Mouse (Mus musculus): Measurements from ENCODE around the gene Lsm7.
"Not testable (repeated sequence)": the region's sequence is repeated elsewhere in the genome, so short reads cannot be mapped to it uniquely, and the experiment has no call there.

The Lsm7 gene

DNA sequence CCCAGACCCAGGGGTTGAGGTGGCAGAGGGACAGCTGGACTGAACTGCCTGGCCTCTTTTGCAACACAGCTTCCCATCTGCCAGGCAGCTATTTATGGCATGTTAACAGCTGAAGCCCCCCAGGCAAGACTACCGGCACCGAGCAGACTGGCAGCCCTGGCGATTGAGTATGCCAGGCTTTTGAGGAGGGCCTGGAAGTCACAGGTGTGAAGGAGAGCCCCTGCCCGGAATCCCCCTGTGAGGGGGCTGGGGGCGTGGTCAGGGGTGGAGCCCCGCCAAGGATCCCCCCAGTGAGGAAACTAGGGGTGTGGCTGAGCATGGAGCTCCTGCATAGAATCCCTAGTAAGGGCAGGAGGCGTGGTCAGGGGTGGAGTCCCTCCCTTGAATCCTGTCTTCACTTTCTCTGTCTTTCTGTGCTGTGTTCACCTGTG lies 18.0 kb downstream of the Lsm7 start:
- no peak for DNase-seq (ENCODE audit: low spot score in 2 of 2)

DNA sequence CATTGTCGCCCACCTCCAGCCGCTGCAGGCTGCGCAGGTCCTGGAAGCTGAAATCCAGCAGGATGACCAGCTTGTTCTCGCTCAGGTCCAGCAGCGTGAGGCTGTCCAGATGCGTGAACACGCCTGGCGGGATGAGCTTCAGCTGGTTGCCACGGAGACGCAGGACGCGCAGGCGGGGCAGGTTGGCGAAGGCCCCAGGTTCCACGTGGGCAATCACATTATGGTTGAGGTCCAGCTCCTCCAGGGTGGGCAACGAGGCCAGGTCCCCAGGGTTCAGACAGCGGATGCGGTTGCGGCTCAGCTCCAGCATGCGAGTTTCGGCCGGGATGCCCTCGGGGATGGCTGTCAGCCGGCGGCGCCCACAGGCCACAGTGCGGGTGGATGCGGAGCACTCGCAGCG lies 19.4 kb downstream of the Lsm7 start:
- no peak for DNase-seq (ENCODE audit: low spot score in 2 of 2)

DNA sequence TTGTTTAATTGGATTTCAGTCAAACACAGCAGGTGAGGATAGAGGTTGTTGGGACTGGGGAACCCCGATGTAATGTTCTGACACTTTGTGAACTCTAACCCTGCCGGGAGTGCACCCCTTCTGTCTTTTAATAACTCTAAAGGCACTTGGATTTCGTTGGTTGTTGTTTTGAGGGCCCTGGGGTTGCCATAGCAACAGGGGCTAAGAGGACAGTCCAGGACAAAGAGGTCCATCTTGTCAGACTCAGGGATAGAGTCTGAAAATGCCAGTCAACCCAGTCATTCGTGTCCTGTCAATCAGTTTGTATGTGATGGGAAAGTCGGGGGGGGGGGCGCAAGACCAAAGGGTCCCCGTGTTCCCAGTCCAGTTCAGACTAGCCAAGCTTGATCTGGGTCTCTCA lies 22.2 kb downstream of the Lsm7 start:
- no peak for DNase-seq (ENCODE audit: low spot score in 2 of 2)

DNA sequence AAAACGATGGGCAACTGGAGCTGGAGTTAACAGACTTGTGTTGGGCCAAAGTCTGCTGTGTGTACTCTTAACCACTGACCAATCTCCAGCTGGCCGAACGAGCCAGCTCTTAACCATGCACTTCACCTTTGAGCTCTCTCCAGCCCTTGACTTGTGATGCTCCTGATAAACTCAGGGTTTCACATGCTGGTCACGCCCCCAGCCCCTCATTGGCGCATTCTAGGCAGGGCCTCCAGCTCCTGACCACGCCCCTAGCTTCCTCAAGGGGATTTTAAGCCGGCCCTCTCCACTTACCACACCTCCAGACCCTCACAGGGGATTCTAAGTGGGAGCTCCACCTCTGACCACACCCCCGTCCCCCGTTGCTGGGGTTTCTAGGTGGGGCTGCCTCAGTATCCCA lies 23.9 kb downstream of the Lsm7 start:
- no peak for DNase-seq (ENCODE audit: low spot score in 2 of 2)

DNA sequence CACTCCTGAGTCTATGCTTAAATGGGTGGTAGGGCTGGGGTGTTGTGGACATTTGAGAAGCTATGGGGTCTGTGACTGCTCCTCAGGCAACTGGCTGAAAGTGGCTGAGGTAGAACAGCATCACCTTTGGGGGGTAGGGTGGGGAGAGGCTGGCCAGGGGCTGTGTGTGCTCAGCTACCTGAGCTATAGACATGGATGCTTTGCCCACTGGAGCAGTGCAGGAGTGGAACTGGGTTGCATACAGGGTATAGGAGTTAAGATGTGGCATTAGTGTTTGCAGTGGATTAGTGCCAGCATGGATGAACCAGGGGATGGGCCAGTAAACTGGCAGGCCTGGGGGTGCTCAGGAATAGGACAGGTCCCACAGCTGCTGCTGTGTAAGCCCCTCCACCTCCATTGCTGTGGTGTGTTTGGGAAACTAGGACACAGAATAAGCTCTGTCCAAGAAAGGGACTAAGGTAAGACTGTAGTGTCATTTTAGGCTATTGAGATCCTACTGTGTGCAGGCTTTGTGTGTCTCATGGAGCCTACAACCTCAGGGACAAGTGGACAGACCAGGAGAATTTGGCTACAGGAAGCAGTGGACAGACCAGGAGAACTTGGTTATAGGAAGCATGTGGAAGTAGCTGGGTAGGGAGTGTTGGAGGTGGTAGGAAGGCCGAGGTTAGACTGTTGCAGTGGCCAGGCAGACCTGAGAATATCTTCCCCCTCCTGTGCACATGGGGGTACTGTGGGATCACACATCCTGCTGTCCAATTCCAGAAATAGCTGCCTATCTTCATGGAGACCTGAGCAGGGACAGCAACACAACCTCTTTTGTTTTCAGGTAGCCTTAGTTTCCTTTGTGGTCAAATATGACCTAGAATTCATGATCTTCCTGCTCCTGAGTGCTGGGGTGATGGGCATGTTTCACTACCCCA lies 25.4 kb downstream of the Lsm7 start:
- no peak for DNase-seq (ENCODE audit: low spot score in 2 of 2)

DNA sequence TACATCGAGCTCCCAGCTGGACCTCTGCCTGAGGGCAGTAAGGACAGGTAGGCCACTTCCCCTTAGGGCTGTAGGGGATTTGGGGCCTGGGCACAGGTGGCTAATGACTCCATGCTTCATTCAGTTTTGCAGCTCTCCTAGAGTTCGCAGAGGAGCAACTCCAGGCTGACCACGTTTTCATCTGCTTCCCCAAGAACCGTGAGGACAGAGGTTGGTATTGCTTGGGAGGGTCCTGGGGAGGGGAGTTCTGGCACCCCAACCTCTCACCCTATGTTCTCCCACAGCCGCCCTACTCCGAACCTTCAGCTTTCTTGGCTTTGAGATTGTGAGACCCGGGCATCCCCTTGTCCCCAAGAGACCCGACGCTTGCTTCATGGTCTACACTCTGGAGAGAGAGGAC lies 26.4 kb downstream of the Lsm7 start:
- DNase-seq (ENCODE audit: low spot score in 2 of 2): not testable (repeated sequence)

DNA sequence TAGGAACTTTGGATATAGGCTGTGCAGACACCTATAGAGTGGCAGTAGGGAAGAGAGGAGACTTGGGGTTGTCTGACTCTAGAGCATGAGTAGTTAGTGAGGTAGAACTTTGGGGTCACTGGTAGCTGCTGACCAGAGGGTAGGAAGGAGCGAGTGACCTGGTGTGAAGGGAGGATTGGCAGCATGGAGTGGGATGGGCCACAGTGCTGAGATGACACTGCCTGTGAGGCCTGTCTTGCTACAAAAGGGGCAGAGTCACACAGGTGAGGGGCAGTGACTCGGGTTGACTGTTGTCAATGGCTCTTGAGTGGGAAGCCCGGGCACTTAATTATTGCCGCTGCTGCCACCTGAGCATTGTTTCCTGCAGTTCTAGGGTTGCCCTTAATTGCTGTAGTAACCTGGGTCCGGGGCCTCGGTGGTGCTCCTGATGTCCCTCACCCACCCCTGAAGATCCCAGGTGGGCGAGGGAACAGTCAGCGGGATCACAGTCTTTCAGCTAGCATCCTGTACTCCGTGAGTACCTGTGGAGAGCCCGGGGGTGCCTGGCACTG lies 27.1 kb downstream of the Lsm7 start:
- DNase-seq (ENCODE audit: low spot score in 2 of 2): no peak

DNA sequence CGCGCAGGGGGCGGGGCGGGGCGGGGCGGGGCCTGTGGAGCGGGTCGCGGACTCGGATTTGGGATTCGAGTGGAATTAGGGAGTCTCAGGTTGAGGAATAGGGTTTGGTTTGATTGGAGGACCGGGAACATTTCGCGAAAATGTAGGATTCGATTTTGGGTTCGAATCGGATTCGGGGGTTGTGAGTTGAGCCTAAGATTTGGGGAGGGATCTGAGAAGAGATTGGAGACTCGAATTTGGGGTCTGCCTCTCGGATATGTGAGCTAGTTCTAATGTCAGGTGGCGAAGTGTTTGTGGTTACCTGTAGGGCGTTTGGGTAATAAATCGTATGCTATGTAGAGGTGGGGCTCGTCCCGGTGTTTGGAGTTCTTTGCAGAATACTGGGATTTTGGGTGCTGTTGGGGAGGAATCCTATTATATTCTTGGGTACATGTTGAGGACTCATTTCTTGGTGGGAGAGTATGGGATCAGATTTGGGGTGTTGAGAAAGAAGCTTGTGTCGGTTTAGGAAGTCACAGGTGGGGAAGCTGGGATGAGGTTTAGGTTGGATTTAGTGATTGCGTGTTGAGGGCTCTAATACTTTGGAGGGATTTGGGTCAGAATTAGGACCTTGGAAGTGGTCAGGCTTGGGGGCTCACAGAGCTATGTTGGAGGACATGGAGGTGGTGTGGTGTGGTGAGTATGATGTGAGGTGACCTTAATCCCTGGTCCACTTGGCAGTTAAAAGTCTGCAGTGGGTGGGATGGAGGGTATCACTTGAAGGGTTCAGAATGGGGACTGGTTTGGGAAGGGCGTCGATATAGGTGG lies 27.7 kb downstream of the Lsm7 start:
- no peak for DNase-seq (ENCODE audit: low spot score in 2 of 2)

DNA sequence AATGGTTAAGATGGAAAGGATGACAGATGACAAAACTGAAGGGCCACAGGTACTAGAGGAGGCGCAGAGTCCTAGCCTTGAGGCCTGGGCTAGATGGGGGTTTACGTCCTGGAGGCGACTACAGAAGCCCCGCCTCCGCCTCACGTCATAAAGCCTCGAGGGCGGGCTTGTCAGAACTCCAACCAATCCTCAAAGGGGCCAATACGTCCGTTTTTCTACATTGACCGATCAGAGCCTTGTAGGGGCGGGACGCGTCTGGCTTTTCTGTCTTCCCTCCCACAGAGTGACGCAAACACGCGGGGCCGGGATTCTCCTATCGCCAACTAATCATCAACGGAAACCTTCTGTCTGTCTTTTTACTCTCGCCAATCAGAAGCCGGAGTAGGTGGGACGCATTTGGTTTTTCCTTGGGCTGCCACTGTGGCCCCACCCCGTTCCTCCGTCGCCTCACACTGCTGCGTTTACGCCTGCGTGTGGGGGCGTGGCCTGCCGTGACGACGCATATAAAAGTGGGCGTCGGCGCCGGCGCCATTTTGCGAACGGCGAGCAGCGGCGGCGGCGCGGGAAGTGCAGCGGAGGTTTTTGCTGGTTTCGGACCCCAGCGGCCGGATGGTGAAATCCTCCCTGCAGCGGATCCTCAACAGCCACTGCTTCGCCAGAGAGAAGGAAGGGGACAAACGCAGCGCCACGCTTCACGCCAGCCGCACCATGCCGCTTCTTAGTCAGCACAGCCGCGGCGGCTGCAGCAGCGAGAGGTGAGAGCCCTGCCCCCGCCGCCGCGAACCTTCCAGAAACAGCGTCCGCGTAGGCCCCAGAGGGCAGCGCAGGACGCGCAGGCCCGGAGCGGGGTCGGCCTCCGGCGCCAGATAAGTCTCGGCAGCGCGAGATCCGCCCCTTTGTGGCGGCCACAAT lies 28.6 kb downstream of the Lsm7 start, which contains the start of gene Oaz1:
TSS of gene Oaz1 (plus strand) at position 506 of the 912 bp plus-strand sequence.
- peak; percentile 99 to 100 for DNase-seq (ENCODE audit: low spot score in 2 of 2)

DNA sequence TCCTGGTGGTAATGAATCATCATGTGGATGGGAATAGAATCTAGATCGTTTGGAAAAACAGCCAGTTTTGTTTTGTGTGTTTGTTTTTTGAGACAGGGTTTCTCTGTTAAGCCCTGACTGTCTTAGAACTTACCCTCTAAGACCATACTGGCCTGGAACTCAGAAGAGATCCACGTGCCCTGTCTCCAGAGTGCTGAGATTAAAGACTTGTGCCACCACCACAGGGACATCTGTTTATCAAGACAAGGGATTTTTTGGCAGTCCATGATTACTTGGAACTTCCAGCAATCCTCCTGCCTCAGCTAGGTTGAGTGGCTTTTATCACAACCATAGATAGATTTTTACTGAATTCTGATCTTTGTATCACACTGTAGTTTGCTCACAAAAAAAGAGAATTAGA lies 30.2 kb downstream of the Lsm7 start:
- DNase-seq (ENCODE audit: low spot score in 2 of 2): no peak

DNA sequence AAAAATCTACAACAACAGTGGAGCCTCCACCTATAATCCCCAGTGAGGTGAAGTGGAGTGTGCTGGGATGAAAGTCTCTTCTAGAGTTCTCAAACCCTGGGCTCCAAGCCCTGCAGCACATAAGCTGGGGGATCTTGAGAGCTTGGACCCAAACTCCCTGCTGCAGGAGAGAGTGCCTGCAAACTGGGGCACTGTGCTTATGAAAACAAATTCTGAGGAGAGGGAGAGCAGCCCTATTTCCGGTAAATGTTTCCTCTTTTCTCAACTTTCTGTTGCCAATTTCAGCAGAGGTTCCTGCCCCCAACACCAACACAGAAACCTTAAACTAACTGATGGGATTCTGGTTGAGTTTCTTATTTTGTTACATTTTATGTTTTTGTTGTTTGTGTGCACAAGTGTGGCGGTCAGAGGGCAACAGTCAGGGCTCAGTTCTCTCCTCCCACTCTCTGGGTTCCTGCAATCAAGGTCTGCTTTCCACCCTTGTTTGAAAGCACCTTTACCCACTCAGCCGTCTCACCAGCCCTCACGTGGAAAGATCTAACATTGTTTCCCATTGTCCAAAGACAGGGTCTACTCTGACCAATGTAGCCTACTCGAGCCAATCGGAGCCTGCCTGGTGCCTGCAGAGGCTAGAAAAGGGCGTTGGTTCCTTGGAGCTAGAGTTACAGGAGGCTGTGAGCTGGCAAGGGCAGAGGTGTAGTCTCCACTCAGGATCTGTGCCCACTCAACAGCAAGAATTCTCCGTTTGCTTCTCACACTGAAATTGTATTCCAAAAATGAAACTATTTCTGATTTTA lies 31.0 kb downstream of the Lsm7 start:
- no peak for DNase-seq (ENCODE audit: low spot score in 2 of 2)

DNA sequence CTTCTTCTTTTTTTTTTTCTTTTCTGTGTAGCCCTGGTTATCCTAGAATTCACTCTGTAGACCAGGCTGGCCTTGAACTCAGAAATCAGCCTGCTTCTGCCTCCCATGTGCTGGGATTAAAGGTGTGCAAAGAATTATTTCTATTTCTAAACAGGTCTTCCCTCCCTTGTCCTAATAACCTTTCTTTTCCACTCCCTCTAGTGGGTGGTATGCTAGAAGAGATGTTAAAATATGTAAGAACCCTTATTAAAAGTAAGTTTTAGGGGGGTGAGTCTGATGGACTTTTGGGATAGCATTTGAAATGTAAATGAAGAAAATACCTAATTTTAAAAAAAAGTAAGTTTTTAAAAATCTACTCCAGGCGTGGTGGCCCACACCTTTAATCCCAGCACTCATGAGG lies 31.7 kb downstream of the Lsm7 start:
- no peak for DNase-seq (ENCODE audit: low spot score in 2 of 2)

DNA sequence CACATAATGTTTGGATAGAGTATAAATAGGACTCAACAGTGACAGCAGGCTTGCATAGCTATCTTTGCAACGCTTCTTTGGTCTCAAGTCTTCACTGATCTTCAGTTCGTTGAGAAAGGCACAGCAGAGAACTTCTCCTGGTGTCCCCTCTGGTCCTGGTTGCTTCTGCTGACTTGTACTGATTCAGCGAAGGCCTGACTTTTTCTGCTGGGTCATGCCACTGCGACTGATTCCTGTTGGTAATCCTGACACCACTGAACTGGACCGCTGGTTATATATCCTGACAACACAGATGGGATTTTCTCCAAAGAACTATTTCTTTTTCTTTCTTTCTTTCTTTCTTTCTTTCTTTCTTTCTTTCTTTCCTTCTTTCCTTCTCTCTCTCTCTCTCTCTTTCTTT lies 32.5 kb downstream of the Lsm7 start:
- no peak for DNase-seq (ENCODE audit: low spot score in 2 of 2)

DNA sequence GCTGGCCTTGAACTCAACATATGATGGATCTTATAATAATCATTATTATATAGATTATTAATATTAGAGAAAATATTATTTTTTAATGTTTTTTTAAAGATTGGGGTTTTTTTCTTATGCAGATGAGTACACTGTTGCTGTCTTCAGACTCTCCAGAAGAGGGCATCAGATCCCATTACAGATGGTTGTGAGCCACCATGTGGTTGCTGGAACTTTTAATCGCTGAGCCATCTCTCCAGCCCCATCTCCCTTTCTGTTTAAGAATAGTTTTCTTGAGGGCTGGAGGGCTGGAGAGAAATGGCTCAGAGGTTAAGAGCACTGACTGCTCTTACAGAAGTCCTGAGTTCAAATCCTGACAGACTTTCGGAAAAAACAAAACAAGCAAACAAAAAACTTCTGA lies 33.0 kb downstream of the Lsm7 start:
- DNase-seq (ENCODE audit: low spot score in 2 of 2): no peak

DNA sequence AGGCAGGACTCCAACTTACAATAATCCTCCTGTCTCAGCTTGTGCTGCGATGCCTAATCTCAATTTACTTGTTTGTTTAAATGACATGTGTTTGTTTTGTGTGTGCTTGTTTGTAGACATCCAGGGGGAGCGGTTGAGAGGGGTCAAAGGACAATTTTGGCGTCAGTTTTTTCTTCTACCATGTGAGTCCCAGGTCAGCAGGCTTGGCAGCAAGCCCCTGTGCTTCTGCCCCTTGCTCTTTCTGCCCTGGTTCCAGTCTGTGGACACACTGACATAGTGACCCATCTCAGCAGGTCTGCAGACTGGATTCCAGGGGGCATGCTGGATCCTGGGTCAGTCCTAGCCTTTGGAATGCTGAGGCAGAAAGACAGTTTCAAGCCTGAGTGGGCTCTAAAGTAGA lies 35.6 kb downstream of the Lsm7 start:
- DNase-seq (ENCODE audit: low spot score in 2 of 2): no peak

DNA sequence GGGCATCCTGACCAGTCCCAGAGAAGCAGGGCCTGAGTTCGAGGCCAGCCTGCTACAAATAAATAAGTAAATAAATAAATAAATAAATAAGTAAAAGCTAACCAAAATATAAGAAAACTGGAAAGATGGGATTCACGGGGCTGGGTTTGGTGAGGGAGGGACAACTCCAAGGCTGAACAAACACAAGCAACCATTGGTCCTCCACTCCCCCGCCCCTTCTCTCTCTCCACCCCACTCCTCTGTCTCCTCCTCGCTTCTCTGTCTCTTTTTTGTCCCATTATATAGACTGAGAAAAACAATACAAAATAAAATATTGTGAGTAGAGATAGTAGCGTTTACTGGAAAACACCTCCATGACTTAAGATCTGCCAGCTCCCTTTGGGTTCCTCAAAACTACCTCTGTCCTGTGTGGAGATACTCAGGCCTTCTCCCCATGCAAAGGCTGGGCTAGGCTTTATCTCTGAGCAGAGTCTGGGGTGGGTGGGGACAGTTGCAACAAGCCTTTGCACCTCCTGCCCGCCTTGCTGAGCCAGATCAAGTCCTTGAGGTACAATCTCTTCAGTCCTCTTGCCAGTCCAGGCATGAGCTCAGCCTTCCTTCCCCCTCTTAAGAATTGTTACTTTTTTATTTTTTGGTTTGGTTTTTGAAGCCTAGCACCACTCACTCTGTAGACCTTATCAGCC lies 36.3 kb downstream of the Lsm7 start:
- no peak for DNase-seq (ENCODE audit: low spot score in 2 of 2)

DNA sequence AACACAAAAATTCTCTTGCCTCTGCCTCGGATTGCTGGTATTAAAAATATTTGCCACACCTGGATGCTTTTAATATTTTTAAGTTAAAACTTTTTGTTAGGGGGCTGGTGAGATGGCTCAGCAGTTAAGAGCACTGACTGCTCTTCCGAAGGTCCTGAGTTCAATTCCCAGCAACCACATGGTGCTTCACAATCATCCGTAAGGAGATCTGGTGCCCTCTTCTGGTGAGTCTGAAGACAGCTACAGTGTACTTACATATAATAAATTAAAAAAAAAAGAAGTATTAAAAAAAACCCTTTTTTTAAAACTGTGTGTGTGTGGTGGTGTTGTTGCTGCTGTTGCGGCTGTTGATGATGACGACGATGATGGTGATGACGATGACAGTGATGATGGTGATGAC lies 37.1 kb downstream of the Lsm7 start:
- DNase-seq (ENCODE audit: low spot score in 2 of 2): not testable (repeated sequence)

DNA sequence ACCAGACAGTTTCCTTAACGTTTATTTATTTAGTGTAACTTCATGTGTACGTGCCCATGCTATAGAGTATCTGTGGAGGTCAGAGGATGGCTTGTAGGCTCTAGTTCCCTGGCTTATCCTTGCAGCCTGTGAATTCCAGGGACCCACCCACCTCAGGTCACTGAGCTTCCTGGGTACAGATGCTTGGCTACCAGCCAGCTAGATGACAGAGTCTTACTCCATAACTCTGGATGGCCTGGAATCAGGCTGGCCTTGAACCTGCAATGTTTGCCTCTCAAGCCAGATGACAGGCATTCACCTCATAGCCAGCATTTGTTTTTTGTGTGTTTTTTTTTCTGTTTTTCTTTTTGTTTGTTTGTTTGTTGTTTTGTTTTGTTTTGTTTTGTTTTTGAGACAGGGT lies 37.8 kb downstream of the Lsm7 start:
- DNase-seq (ENCODE audit: low spot score in 2 of 2): no peak

DNA sequence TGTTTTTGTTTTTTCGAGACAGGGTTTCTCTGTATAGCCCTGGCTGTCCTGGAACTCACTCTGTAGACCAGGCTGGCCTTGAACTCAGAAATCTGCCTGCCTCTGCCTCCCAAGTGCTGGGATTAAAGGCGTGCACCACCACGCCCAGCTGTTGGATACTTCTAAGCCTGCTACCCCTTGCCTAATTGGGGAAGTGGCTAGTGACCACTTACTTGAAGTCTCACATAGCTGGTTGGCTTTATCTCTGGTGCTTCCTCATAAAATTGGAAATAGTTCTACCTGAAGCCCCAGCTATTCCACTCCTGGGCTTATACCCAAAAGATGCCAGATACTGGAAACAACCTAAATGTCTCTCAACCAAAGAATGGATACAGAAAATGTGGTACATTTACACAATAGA lies 38.7 kb downstream of the Lsm7 start:
- DNase-seq (ENCODE audit: low spot score in 2 of 2): not testable (repeated sequence)

DNA sequence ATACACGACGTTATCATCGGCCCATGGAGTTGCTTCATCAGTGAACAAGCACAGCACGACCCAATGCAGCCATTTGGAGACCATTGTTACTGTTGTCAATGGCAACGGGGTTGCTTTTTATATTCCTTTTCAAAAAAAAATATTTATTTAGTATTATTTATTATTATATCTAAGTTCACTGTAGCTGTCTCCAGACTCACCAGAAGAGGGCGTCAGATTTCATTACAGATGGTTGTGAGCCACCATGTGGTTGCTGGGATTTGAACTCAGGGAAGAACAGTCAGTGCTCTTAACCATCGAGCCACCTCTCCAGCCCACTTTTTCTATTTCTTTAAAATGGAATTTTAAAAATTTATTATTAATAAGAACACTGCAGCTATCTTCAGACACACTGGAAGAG lies 40.2 kb downstream of the Lsm7 start:
- DNase-seq (ENCODE audit: low spot score in 2 of 2): no peak
